Mouse (Mus musculus) thymus, adult 2 months (tissue): ENCODE measurements around the gene Zfhx3. TPM values are rescaled to one million over a fixed set of nuclear protein-coding genes. Genes with fewer than 3 reads are reported as not detected.
A peak's percentile ranks its signal among the peaks of the same experiment; 100 is the strongest.

Source experiments
- DNase-seq: peaks from one replicate; pipeline ENCODE4 v3.0.0; 2021
- H3K27ac ChIP-seq: fragments of 200-500 bp; 2 replicates; pipeline ENCODE4 v1.5.1; 2012; ENCODE audit warnings: low read length, control low read depth; ENCODE audit not compliant: control insufficient read depth, insufficient read depth
- H3K27me3 ChIP-seq: fragments of 200-500 bp; 2 replicates; pipeline ENCODE4 v1.6.1; 2012; ENCODE audit warnings: mild to moderate bottlenecking, low read length, moderate library complexity, mixed read lengths; ENCODE audit not compliant: control insufficient read depth, insufficient read depth
- H3K36me3 ChIP-seq: fragments of 200-500 bp; 2 replicates; pipeline ENCODE4 v1.6.1; 2012; ENCODE audit warnings: mild to moderate bottlenecking, low read length, moderate library complexity; ENCODE audit not compliant: control insufficient read depth, insufficient read depth
- H3K4me1 ChIP-seq: fragments of 200-500 bp; replicated peaks from 2 replicates; pipeline ENCODE4 v1.6.1; 2012; ENCODE audit warnings: low read length; ENCODE audit not compliant: control insufficient read depth, insufficient read depth
- H3K4me3 ChIP-seq: fragments of 200-500 bp; 2 replicates; pipeline ENCODE4 v1.5.1; 2012; ENCODE audit warnings: mild to moderate bottlenecking, low read length, control low read depth, moderate library complexity; ENCODE audit not compliant: control insufficient read depth, insufficient read depth
- CTCF ChIP-seq: fragments of 200-500 bp; IDR thresholded peaks from 2 replicates; pipeline ENCODE4 v1.5.1; 2012; ENCODE audit warnings: mild to moderate bottlenecking, control low read depth, low read length, moderate library complexity, borderline replicate concordance; ENCODE audit not compliant: control insufficient read depth, poor library complexity, insufficient read depth; ENCODE audit errors: extremely low read depth
- POLR2A ChIP-seq: fragments of 200-500 bp; IDR thresholded peaks from 2 replicates; pipeline ENCODE4 v1.6.1; 2012; ENCODE audit warnings: mild to moderate bottlenecking, low read length, control low read depth, moderate library complexity; ENCODE audit not compliant: control insufficient read depth, poor library complexity, insufficient read depth; ENCODE audit errors: extremely low read depth
- WGBS: fragments of 180-500 bp; shearing (Covaris S2); methylation state at CpG from one replicate; pipeline ENCODE4 v1.1.7; 2018; 5-methylcytosine and 5-hydroxymethylcytosine counted together
- polyA plus RNA-seq: library from polyadenylated mRNA; depleted of rRNA; stranded (reverse); fragments of >200 nt; gene quantifications from 2 replicates; pipeline ENCODE4 v1.2.3, GENCODE M21; 2012

Gene Zfhx3
- polyA plus RNA-seq, 1 experiment = 1.1 TPM

- Histone ChIP-seq H3K36me3 (no peaks in the 10 kb centered on the region), H3K4me1 (no peaks in the 10 kb centered on the region), H3K27me3 (no peaks in the 10 kb centered on the region), H3K27ac (no peak overlapping the region), H3K4me3 (no peak overlapping the region)
- WGBS = 14% methylated on average over 7 of the region's 7 CpGs
- TF ChIP-seq POLR2A (no peak), CTCF (no peak)
- DNase-seq = peak; percentile 41
These were observed 631.7 kb downstream of the Zfhx3 start for GRCm38 (mm10) chr8:108574101-108574500.

DNA sequence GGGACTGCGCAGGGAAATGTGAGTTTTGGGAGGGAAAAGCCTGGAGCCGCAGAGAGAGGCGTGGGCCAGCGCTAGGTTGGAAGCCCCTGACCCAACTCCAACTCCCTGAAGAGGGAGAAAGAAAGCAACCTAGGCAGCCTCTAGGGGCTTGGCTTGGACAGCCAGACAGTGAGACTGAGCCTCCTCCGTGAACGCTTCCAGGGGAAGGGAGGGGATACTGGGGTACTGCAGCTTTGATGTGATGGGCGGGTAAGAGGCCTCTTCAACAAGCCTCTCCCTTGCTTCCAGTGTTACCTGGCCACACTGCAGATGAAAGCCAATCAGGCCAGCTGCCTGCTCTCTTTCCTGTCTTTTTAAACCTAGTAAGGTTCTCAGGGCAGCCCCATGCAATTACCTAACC lies 635.1 kb downstream of the Zfhx3 start:
- WGBS = 94% methylated on average over 7 of the region's 7 CpGs
- H3K36me3 ChIP-seq = no peaks in the 10 kb centered on the region
- DNase-seq = no peak
- TF ChIP-seq POLR2A (no peak), CTCF (no peak)
- H3K27ac ChIP-seq = no peak overlapping the region
- H3K27me3 ChIP-seq = no peaks in the 10 kb centered on the region
- H3K4me1 ChIP-seq = no peaks in the 10 kb centered on the region
- H3K4me3 ChIP-seq = no peak overlapping the region

GRCm38 (mm10) chr8:108578388-108578787 lies 635.9 kb downstream of the Zfhx3 start:
- WGBS = 53% methylated on average over 10 of the region's 10 CpGs
- Histone ChIP-seq H3K27ac (no peak overlapping the region), H3K4me1 (no peaks in the 10 kb centered on the region), H3K36me3 (no peaks in the 10 kb centered on the region), H3K27me3 (no peaks in the 10 kb centered on the region), H3K4me3 (no peak overlapping the region)
- TF ChIP-seq POLR2A = no peak
- TF ChIP-seq CTCF = no peak
- no peak for DNase-seq

GRCm38 (mm10) chr8:108579808-108580207 lies 637.4 kb downstream of the Zfhx3 start:
- Histone ChIP-seq H3K4me1 (no peaks in the 10 kb centered on the region), H3K36me3 (no peaks in the 10 kb centered on the region), H3K4me3 (no peak overlapping the region), H3K27me3 (no peaks in the 10 kb centered on the region), H3K27ac (no peak overlapping the region)
- 92% methylated on average over 9 of the region's 9 CpGs for WGBS
- no peak for DNase-seq
- no peak for TF ChIP-seq POLR2A
- TF ChIP-seq CTCF = no peak

GRCm38 (mm10) chr8:108580364-108580763 lies 637.9 kb downstream of the Zfhx3 start:
- TF ChIP-seq CTCF (no peak), POLR2A (no peak)
- no peak for DNase-seq
- Histone ChIP-seq H3K27ac (no peak overlapping the region), H3K27me3 (no peaks in the 10 kb centered on the region), H3K36me3 (no peaks in the 10 kb centered on the region), H3K4me1 (no peaks in the 10 kb centered on the region), H3K4me3 (no peak overlapping the region)
- 70% methylated on average over 5 of the region's 5 CpGs for WGBS

GRCm38 (mm10) chr8:108581557-108581956 lies 639.1 kb downstream of the Zfhx3 start:
- Histone ChIP-seq H3K4me1 (no peaks in the 10 kb centered on the region), H3K27me3 (no peaks in the 10 kb centered on the region), H3K27ac (no peak overlapping the region), H3K4me3 (no peak overlapping the region), H3K36me3 (no peaks in the 10 kb centered on the region)
- no peak for TF ChIP-seq CTCF
- no peak for TF ChIP-seq POLR2A
- DNase-seq = no peak
- 83% methylated on average over 6 of the region's 6 CpGs for WGBS

DNA sequence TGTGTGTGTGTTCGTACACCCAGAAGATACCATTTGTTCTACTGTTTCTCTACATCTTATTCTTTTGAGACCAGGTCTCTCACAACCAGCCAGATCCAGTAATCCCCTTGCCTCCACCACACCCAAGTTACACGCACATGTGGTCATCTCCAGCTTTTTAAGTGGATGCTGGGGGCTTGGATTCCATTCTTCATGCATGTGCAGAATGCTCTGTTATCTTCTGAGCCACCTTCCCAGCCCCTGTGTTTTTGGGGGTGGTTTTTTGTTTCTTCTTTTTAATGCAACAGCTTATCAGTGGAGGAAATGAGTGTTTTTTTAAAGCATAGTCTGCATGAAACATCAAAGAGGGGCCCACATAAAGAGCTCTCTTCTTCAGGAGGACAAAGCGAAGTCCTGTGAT lies 639.8 kb downstream of the Zfhx3 start:
- DNase-seq = no peak
- no peak overlapping the region for H3K4me3 ChIP-seq
- H3K4me1 ChIP-seq = no peaks in the 10 kb centered on the region
- WGBS = 61% methylated on average over 3 of the region's 3 CpGs
- no peaks in the 10 kb centered on the region for H3K36me3 ChIP-seq
- no peaks in the 10 kb centered on the region for H3K27me3 ChIP-seq
- no peak overlapping the region for H3K27ac ChIP-seq
- TF ChIP-seq POLR2A = no peak
- TF ChIP-seq CTCF = no peak
